Mouse (Mus musculus): ENCODE results near the gene Dync1i1.

The Dync1i1 gene

GRCm38 (mm10) chr6:6058548-6058947 lies 333.1 kb downstream of the Dync1i1 start:
- no peak for DNase-seq (ENCODE audit: low read depth, low spot score)

DNA sequence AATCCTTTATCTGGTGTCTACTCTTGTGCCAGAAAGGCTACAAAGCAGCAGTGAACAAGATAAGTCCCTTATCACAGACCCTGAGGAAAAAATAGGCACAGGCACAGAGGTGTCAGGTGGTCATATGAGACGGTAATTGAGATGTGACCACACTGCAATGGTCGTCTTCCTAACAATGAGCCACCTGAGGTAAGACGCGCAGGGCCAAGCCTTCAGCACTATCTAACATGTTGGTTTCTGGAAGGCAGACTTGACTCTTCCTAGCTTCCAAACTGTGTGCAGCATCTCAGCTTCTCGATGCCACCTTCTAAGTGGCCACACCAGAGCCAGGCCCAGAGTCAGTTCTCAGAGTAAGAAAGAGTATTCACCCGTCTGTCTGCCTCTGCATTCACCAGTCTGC lies 341.8 kb downstream of the Dync1i1 start:
- no peak for DNase-seq (ENCODE audit: low read depth, low spot score)

GRCm38 (mm10) chr6:6070015-6070414 lies 344.6 kb downstream of the Dync1i1 start:
- no peak for DNase-seq (ENCODE audit: low read depth, low spot score)

DNA sequence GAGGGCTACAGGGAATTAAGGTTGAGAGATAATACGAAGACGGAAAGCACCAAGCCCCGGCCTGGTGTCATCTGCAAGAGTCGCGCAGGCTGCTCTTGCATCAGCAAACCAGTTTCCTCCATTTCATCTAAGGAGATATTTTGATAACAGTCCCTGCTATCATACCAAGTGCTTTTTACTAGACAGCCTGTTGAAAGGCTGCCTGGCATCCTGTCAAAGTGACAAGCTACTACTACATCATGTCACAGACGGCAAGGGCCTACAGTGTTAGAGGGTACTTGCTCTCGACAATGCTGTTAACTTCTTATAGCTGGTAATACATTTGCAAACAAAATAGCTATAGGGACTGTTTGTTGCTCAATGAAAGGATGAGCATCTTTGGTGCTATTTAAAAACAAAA lies 345.6 kb downstream of the Dync1i1 start:
- no peak for DNase-seq (ENCODE audit: low read depth, low spot score)

GRCm38 (mm10) chr6:6075940-6076447 lies 350.6 kb downstream of the Dync1i1 start:
- DNase-seq (ENCODE audit: low read depth, low spot score) = no peak

DNA sequence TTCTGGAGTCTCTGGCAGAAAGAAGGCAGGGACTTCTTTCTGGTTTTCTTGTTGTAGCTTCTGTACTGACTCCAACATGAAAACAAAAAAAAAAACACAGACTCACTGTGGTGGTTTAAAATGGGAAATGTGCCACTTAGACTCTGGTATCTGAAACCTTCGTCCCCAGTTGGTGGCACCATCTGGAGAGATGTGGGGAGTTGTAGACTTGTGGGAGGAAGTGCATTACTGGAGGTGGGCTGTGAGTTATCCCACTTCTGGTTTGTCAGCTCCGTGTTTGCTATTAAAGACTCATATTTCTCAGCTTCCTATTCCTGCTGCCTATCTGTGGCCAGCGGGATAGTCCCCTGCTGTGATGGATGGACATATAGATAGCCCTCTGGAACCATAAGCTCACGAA lies 351.8 kb downstream of the Dync1i1 start:
- DNase-seq (ENCODE audit: low read depth, low spot score) = no peak

Data from CD4-positive, CD25-positive, alpha-beta regulatory T cell, adult 2 months (primary cell).